Mouse (Mus musculus) 416B (cell line): ENCODE measurements around the gene Efnb3.
"Not testable (repeated sequence)": the region's sequence is repeated elsewhere in the genome, so short reads cannot be mapped to it uniquely, and the experiment has no call there.

Source experiments
- DNase-seq: peaks from one replicate; pipeline ENCODE4 v3.0.0; 2011; ENCODE audit warnings: low read depth

Efnb3 gene

GRCm38 (mm10) chr11:69549060-69549656 is 10.8 kb downstream of the Efnb3 start, which contains the start of gene Dnah2:
Gene Dnah2 (minus strand): TSS chr11:69549110.
- no peak for DNase-seq

- DNase-seq = peak; percentile 16
These were observed 12.9 kb downstream of the Efnb3 start for GRCm38 (mm10) chr11:69547071-69547470.

- DNase-seq = peak; percentile 46
These were observed 13.5 kb downstream of the Efnb3 start for GRCm38 (mm10) chr11:69546423-69547053.

GRCm38 (mm10) chr11:69545957-69546356 is 14.0 kb downstream of the Efnb3 start:
- no peak for DNase-seq

- no peak for DNase-seq
These were observed 16.4 kb downstream of the Efnb3 start for GRCm38 (mm10) chr11:69543598-69543997.

GRCm38 (mm10) chr11:69541741-69542140 is 18.3 kb downstream of the Efnb3 start:
- DNase-seq = peak; percentile 24

- no peak for DNase-seq
These were observed 19.3 kb downstream of the Efnb3 start for GRCm38 (mm10) chr11:69540700-69541099.

GRCm38 (mm10) chr11:69534990-69535389 is 25.0 kb downstream of the Efnb3 start:
- DNase-seq = peak; percentile 51

- DNase-seq = peak; percentile 32
These were observed 27.4 kb downstream of the Efnb3 start for GRCm38 (mm10) chr11:69532480-69533150.

GRCm38 (mm10) chr11:69530755-69531154 is 29.2 kb downstream of the Efnb3 start:
- DNase-seq = peak; percentile 48

- not testable (repeated sequence) for DNase-seq
These were observed 29.7 kb downstream of the Efnb3 start for GRCm38 (mm10) chr11:69530281-69530680.

GRCm38 (mm10) chr11:69528031-69528390 is 32.0 kb downstream of the Efnb3 start:
- no peak for DNase-seq

GRCm38 (mm10) chr11:69527098-69528030 is 32.6 kb downstream of the Efnb3 start:
- no peak for DNase-seq

- no peak for DNase-seq
These were observed 33.4 kb downstream of the Efnb3 start for GRCm38 (mm10) chr11:69526631-69527030.

GRCm38 (mm10) chr11:69525661-69526060 is 34.3 kb downstream of the Efnb3 start:
- no peak for DNase-seq

GRCm38 (mm10) chr11:69523651-69524050 is 36.4 kb downstream of the Efnb3 start:
- DNase-seq = no peak

GRCm38 (mm10) chr11:69521526-69522149 is 38.4 kb downstream of the Efnb3 start:
- no peak for DNase-seq

- no peak for DNase-seq
These were observed 40.0 kb downstream of the Efnb3 start for GRCm38 (mm10) chr11:69519976-69520375.

- DNase-seq = no peak
These were observed 43.3 kb downstream of the Efnb3 start for GRCm38 (mm10) chr11:69516661-69517060.

- DNase-seq = no peak
These were observed 43.8 kb downstream of the Efnb3 start for GRCm38 (mm10) chr11:69516151-69516640.

GRCm38 (mm10) chr11:69513840-69514239 is 46.2 kb downstream of the Efnb3 start:
- peak; percentile 79 for DNase-seq
